Mouse (Mus musculus) intestine, embryonic 16.5 days (tissue): ENCODE results near the gene Syce1l. TPM values are rescaled to one million over a fixed set of nuclear protein-coding genes. Genes with fewer than 3 reads are reported as not detected.

Source experiments
- ATAC-seq: fragments of 200-750 bp; cut with Nextera tagmentation; 2 replicates; pipeline ENCODE4 v1.8.0; 2017; ENCODE audit warnings: moderate TSS enrichment, moderate library complexity
- H3K27ac ChIP-seq: fragments of 300-500 bp; sonication (generic); 2 replicates; pipeline ENCODE4 v1.5.1; 2014; ENCODE audit warnings: mild to moderate bottlenecking, low read length
- H3K27me3 ChIP-seq: fragments of 300-500 bp; sonication (generic); replicated peaks from 2 replicates; pipeline ENCODE4 v1.6.1; 2014; ENCODE audit warnings: low read length, control low read depth, mixed read lengths; ENCODE audit not compliant: control insufficient read depth, insufficient read depth
- H3K36me3 ChIP-seq: fragments of 300-500 bp; sonication (generic); 2 replicates; pipeline ENCODE4 v1.6.1; 2014; ENCODE audit warnings: low read length, control low read depth; ENCODE audit not compliant: control insufficient read depth, insufficient read depth
- H3K4me1 ChIP-seq: fragments of 300-500 bp; sonication (generic); 2 replicates; pipeline ENCODE4 v1.6.1; 2014; ENCODE audit warnings: low read length, control low read depth, mixed read lengths; ENCODE audit not compliant: control insufficient read depth, insufficient read depth
- H3K4me2 ChIP-seq: fragments of 300-500 bp; sonication (generic); 2 replicates; pipeline ENCODE4 v1.6.1; 2014; ENCODE audit warnings: low read depth, low read length, control low read depth
- H3K4me3 ChIP-seq: fragments of 300-500 bp; sonication (generic); 2 replicates; pipeline ENCODE4 v1.5.1; 2014; ENCODE audit warnings: mild to moderate bottlenecking, low read length
- H3K9ac ChIP-seq: fragments of 300-500 bp; sonication (generic); 2 replicates; pipeline ENCODE4 v1.6.1; 2014; ENCODE audit warnings: low read depth, low read length
- H3K9me3 ChIP-seq: fragments of 300-500 bp; sonication (generic); 2 replicates; pipeline ENCODE4 v1.6.1; 2016; ENCODE audit warnings: low read length, control low read depth; ENCODE audit not compliant: control insufficient read depth
- WGBS: fragments of 180-500 bp; shearing (Covaris S2); extraction: QIAGEN DNeasy Blood & Tissue Kit; methylation state at CpG from one replicate; pipeline ENCODE4 v1.1.7; 2014; 5-methylcytosine and 5-hydroxymethylcytosine counted together
- polyA plus RNA-seq: library from polyadenylated mRNA; unstranded; fragments of >200 nt; fragmentation: Nextera tagmentation; extraction: Ambion mirVana; gene quantifications from 2 replicates; pipeline ENCODE4 v1.2.1, GENCODE M21; 2015

Syce1l gene
- polyA plus RNA-seq, 1 experiment from 2014 or later = not detected

GRCm38 (mm10) chr8:113687889-113688542, 45.0 kb downstream of the Syce1l start:
- H3K9ac ChIP-seq = no peak overlapping the region
- whole genome bisulfite sequencing = 66% methylated on average over 17 of the region's 17 CpGs
- H3K4me3 ChIP-seq = no peak overlapping the region
- no peaks in the 10 kb centered on the region for H3K36me3 ChIP-seq
- H3K4me2 ChIP-seq = no peak overlapping the region
- H3K9me3 ChIP-seq = no peaks in the 10 kb centered on the region
- no peaks in the 10 kb centered on the region for H3K4me1 ChIP-seq
- H3K27me3 ChIP-seq = no peaks in the 10 kb centered on the region
- ATAC-seq = no peak
- no peak overlapping the region for H3K27ac ChIP-seq

DNA sequence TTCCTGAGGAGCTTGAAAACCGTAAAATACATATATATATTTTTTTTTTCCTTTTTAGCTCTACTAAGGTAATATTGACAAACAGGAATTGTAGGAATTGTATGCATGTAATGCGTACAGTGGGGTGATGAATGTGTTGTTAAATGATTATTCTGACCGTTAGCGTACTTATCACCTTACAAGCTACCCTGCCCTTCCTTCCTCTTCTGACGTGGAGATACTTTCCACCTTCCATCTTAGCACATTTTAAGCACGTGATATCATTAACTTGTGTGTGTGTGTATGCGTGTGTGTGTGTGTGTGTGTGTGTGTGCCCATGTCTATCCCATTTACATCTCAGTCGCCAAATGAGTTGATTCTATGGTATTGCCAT, 45.5 kb downstream of the Syce1l start:
- Histone ChIP-seq H3K36me3 (no peaks in the 10 kb centered on the region), H3K4me1 (no peaks in the 10 kb centered on the region), H3K27me3 (no peaks in the 10 kb centered on the region), H3K4me3 (no peak overlapping the region), H3K4me2 (no peak overlapping the region), H3K27ac (no peak overlapping the region), H3K9me3 (no peaks in the 10 kb centered on the region), H3K9ac (no peak overlapping the region)
- 83% methylated on average over 8 of the region's 8 CpGs for WGBS
- ATAC-seq = no peak

DNA sequence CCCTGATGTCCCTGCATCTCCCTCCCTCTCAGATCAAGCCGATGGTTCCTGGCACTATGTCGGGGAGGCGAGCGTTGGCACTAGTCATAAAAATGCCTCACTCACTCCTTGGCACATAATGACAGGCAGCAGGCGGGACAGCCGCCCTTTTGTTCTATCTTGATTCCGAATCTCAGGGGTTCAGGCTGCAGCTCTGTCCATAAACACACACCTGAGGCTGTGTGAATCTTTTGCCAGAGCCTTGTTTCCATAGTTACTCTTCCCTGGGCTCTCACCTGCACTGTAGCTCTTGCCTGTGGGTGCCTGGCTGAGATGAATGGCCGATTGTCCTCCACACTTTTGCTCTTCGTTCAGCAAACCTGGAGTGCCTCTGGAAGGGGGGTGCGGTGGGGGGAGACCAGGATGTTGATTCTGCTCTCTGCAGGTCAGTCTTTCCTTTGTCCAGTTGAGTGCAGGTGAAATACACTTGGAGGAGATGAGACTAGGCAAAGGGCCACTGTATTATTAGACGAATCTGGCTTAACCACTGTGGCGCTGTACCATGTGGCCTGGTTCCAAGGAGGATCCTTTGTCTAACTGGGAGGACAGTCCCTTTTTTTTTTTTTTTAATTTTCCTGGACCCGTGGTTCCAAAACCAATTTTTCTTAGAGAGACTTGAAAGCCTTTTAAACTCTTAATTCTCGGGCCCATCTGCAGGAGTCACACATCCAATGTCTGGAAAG, 48.8 kb downstream of the Syce1l start:
- Histone ChIP-seq H3K27ac (no peak overlapping the region), H3K9me3 (no peaks in the 10 kb centered on the region), H3K4me1 (no peaks in the 10 kb centered on the region), H3K36me3 (no peaks in the 10 kb centered on the region), H3K4me2 (no peak overlapping the region), H3K27me3 (no peaks in the 10 kb centered on the region), H3K9ac (no peak overlapping the region), H3K4me3 (no peak overlapping the region)
- no peak for ATAC-seq
- WGBS = 65% methylated on average over 14 of the region's 14 CpGs

- no peaks in the 10 kb centered on the region for H3K9me3 ChIP-seq
- H3K4me2 ChIP-seq = no peak overlapping the region
- ATAC-seq = no peak
- H3K27me3 ChIP-seq = no peaks in the 10 kb centered on the region
- no peaks in the 10 kb centered on the region for H3K4me1 ChIP-seq
- 79% methylated on average over 7 of the region's 7 CpGs for WGBS
- no peak overlapping the region for H3K9ac ChIP-seq
- H3K4me3 ChIP-seq = no peak overlapping the region
- H3K27ac ChIP-seq = no peak overlapping the region
- no peaks in the 10 kb centered on the region for H3K36me3 ChIP-seq
These were observed 62.0 kb downstream of the Syce1l start for GRCm38 (mm10) chr8:113704968-113705367.

Other genes starting within 250 kb of the Syce1l start
- 6.2 and 6.5 TPM in 2 replicates for gene Mon1b, start 7.6 kb upstream of the Syce1l start, polyA plus RNA-seq
- 0.15 and 0.54 TPM in 2 replicates for gene Adamts18, start 205.5 kb downstream of the Syce1l start, polyA plus RNA-seq